Mouse (Mus musculus) frontal cortex, postnatal 25 days (tissue): ENCODE data around the gene Palm.

Experiments used
- DNase-seq, 2 experiments: peaks; one replicate each; pipeline ENCODE4 v3.0.0; 2022; ENCODE audit warnings: low spot score in 2 of 2

The Palm gene

DNA sequence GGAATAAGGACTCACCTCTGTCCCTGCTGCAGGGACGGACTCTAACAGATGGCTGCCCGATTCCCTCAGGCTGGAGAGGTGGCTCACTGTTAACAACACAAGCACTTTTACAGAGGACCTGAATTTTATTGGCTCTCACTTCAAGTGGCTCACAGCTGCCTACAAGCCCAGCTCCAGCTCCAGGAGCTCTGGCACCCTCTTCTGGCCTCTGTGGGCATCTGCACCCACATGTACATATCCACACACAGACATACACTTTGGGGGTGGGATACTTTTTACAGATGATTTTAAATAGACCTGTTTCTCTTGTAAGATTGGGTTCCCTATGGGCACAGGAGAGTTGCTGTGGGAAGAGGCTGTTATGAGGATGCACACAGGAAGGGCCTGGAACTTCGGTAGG, 21.1 kb upstream of the Palm start:
- no peak for DNase-seq

DNA sequence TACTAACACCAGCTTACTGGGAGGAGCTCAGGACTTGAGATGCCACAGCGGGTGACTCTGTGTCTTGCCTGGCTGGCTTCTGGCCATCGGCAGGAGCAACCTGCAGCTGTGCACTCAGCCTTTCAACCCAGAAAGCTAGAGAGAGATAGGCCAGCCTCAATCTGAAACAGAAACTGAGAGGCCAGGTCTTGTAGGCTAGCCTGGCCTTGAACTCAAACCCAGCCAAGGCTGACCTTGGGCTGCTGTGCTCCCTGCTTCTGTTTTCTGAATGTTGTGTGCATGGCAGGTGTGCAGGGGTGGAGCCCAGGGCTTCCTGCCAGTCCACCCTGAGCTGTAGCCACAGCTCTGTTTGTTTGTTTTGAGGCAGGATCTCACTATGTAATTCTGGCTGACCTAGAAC, 20.2 kb upstream of the Palm start:
- DNase-seq: no peak

DNA sequence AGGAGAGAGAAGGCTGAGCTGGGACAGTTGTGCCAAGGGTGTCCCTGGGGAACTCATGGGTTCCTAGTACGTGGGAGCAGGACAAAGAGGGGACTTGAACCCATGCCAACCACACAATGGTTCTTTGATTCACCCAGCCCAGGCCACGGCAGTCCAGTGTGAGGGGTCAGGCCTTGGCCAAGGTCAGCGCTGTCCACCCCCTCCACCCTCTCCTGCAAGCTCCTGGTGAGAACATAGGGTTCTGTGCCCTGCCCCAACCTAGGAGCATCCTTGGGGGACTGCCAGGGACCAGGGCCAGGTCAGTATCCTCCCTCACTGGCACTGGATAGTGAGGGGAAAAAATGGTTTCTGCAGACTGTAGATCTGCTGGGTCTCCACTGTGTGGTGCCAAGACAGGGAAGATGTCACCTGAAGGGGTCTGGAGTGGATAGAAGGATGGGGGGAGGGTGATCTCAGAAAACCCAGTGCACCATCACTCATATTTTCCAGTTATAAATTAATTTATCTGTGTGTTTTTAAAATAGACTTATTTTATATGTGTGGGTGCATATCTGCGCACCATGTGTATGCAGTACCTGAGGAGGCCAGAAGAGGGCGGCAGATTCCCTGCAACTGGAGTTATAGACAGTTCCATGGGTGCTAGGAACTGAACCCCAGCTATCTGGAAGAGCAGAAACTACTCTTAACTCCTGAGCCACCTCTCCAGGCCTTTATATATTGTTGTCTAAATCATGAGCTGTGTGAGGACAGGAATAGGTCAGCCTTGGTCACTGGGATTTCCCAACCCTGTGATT, 18.7 kb upstream of the Palm start:
- no peak for DNase-seq

DNA sequence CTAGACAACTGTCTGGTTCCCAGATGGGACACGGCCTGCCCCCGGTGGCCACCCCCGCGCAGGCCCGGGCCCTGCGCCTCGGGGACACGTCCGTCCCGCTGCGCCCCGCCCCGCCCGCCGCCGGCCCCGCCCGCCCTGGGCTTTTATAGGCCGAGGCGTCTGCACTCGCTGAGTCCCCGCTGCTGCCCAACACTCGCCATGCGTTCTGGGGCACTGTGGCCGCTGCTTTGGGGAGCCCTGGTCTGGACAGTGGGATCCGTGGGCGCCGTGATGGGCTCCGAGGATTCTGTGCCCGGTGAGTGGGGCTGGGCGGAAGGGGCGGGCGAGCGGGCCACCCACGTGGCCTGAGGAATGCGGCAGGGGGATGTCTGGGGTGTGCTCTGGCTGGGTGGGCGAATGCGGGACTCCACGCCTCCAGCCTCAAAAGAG, 16.3 kb upstream of the Palm start, which contains the start of gene Fstl3:
Fstl3 (plus strand) TSS at position 170 of the 429 bp plus-strand sequence.
- DNase-seq: no peak

GRCm38 (mm10) chr10:79778006-79778405, 15.4 kb upstream of the Palm start:
- DNase-seq: no peak

- DNase-seq: no peak
Observed at GRCm38 (mm10) chr10:79779193-79779592, 14.2 kb upstream of the Palm start.

GRCm38 (mm10) chr10:79779784-79780663, 13.3 kb upstream of the Palm start:
- DNase-seq: peak; percentile 96 to 97

- DNase-seq: no peak
Observed at GRCm38 (mm10) chr10:79780664-79781015, 12.7 kb upstream of the Palm start.

DNA sequence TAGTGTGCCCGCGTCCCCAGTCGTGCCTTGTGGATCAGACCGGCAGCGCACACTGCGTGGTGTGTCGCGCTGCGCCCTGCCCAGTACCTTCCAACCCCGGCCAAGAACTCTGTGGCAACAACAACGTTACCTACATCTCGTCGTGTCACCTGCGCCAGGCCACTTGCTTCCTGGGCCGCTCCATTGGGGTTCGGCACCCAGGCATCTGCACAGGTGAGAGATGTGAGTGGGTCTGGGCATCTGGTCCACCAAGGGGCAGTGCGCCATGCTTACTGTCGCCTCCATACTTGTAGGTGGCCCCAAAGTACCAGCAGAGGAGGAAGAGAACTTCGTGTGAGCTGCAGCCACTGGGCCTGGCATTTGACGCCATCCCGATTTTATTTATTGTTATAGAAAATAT, 12.2 kb upstream of the Palm start:
- no peak for DNase-seq

DNA sequence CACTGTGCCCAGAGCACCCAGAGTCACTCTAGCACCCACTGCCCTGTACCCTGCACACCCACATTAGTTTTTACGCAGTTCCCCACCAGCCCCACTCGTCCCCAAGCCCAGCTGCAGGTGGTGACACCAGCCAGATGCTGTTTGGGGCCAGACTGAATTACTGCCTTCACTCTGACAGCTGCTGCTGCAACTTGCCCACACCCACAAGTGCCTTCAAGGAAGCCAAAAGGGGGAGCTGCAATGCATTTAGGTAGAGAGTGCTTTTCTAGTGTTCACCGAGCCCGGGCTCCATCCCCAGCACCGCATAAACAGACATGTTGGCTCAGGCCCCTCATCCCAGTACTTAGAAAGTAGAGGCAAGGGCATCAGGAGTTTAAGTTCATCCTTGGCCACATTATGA, 11.4 kb upstream of the Palm start:
- no peak for DNase-seq

- no peak for DNase-seq
Observed at GRCm38 (mm10) chr10:79783050-79783449, 10.3 kb upstream of the Palm start.

GRCm38 (mm10) chr10:79783920-79784800, 9.2 kb upstream of the Palm start:
- DNase-seq: no peak

DNA sequence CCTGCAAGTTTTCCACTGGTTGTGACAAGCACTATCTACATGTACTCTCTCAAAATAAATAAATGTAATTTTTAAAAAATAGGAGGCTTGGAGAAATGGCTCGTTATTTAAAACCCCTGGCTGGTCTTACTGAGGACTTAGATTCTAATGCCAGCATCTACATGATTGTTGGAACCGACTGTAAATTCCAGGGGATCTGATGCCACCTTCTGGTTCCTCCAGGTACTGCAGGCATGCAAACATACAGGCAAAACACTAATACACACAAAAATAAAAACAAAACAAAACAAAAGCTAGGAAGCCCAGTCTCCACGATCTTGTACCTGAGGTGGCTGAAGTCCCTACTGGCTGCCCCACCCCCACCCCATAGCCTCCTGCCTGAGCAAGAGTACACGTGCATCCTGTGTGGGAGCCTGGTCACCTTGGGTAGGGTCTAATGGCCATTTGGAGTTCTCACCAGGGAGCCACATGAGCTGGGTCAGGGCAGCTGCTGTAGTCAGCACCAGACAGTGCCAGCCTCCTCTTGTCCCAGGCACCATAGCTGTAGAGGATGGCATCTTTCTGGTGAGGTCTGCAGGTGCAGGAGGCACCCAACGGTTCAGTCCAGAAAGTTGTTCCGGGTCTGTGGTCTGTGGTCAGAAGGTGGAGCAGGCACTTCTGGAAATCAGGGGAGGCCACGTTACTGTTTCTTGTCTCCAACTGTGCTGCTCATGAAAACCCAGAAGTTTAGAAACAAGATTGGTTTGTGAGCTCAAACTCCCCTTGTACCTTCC, 4.8 kb upstream of the Palm start:
- DNase-seq: peak; percentile 73 to 83

GRCm38 (mm10) chr10:79789581-79789980, 3.8 kb upstream of the Palm start:
- DNase-seq: no peak

- no peak for DNase-seq
Observed at GRCm38 (mm10) chr10:79790861-79791260, 2.5 kb upstream of the Palm start, which contains the start of gene Prss57. TSS of gene Prss57 (minus strand) at chr10:79790961.

- no peak for DNase-seq
Observed at GRCm38 (mm10) chr10:79792339-79793040, 882 bp upstream of the Palm start.

DNA sequence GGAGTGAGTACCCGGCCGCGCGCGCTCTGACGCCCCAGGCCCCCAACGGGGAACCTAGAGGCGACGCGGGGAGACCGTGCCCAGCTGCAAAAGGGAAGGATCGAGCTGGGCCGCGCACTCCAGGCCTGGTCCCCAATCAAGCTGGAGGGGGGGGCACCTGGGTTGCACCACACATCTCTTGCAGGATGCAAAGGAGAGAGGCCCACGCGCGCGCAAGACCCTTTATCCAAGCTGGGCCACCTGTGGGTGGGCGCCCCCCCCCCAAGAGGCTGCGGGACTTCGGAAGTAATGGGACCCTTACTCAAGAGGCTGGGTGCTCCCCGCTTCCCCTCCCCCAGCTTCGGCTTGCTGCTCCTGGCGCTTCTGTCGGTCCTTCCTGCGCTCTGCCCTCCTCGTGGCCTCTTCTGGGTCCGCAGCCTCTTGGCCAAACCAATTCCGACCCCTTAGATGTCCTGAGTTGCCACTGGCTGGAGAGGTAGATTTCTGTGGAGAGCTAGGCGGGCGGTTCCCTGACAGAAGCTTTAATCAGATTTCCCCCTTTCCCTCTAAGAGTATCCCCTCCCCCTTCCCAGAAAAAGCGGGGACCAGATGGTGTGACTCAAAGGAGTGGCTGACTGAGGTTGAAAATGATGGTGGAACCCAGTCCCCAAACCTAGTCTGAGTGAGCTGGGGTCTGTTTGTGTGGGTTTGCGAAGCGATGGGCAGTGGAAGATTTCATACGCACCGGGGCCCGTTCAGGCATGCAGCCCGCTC, 542 bp downstream of the Palm start:
- DNase-seq: peak in 1 of 2 experiments; percentile 41

DNA sequence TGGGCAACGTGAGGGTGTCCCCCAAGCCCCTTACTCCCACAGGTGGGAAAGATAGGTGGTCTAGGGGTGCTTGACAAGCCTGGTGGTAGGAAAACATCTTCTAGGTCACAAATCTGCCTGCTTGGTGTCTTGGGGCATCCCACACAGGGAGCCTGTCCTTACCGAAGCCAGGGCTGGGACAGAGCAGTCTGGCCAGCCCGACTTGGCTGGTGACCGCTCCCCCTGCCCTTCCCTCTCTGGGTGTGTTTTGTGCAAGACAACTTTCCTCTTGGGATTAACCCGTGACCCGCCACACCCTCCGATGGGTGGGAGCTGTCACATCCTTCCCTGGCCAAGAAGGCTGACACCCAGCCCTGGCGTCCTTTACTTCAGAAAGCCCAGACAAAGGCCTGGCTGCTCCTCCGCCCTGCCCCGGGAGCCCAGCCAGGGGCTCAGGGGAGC, 1.1 kb downstream of the Palm start:
- DNase-seq: no peak

DNA sequence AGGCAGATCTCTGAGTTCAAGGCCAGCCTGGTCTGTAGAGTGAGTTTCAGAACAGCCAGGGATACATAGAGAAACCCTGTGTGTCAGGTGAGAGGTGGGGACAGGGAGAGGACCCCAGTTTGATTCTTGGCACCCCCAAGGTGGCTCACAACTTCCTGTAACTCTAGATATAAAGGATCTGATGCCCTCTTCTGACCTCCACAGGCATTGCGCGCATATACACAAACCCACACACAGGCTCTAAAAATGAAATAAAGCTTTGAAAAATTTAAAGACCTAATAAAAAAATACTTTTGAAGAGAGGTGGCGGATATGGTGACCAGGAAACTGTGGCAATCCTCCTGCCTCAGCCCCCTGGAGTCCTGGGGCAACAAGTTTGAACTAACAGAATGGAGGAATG, 2.5 kb downstream of the Palm start:
- no peak for DNase-seq

GRCm38 (mm10) chr10:79797326-79797725, 4.0 kb downstream of the Palm start:
- DNase-seq: no peak
